Mouse (Mus musculus): ENCODE results near the gene Vmn2r30. TPM values are rescaled to one million over a fixed set of nuclear protein-coding genes. Genes with fewer than 3 reads are reported as not detected.

The Vmn2r30 gene
- not detected in 2 replicates for polyA plus RNA-seq (2012; rRNA removed; ENCODE audit: low replicate concordance)

DNA sequence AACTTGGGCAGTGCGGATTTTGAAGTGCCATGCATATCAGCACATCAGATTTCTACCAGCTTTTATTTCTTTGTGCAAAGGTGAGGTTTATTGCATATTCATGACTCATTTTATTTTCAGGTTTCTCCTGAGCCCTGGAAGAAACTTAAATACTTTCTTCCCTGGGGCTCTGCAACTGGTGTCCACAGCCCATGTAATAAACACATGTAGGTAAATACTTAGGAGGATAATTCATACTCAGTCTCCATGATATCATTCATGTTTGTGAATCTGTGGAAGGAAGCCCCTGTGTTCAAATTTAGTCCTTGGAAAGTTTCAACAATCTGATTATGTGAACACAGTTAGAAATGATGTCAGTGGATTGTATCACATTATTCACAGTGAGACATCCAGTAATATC lies at the start of gene Vmn2r30:
Vmn2r30 (minus strand) TSS at position 101 of the 400 bp plus-strand sequence.

DNA sequence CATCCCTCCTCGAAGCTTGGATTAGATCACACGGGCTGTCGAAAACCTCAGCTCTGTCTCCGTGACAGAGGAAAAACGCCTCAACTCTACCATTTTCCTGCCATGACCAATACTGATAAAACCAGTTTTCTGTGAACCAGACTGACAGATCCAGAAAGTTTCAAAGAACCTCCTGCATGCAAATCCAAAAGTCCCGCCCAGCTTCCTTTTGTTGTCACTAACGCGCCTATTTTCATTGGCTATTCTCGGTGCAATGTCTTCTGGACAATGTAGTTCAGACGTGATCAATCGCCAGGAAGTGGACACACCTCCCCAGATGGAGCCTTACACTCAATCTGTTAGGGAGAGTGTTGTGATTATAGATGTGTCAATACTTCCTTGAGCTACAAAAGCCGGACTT lies 37.0 kb upstream of the Vmn2r30 start, which contains the start of gene Gm45783:
Gm45783 (minus strand) TSS at position 143 of the 400 bp plus-strand sequence.

DNA sequence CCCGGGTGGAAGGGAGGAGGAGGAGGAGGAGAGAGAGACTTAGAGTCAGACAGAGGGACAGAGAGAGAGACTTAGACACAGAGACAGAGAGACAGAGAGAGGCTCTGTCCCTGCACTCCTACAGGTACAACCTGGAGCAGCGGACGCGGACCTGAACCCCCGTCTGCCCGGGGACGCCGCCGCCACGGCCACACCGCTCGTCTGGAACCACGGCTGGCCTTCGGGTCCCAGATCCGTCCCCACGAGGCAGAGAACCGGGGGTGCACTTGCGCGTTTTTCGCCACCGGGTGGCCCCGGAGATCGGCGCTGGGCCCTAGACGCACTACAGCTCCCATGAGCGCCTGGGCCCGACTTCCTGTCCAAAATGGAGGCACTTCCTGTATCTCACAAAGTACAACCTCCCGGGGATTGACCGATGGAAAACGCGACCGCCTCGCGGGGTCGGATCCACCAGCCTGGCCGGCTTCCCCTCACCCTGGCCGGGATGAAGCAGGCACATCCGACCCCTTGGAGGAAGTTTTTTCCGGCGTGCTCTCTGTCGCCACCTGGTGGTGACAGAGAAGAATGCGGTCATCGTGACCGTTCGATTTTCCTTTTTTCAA lies 59.3 kb downstream of the Vmn2r30 start, which contains the start of gene Gm45844:
Gm45844 (minus strand) TSS at position 324 of the 602 bp plus-strand sequence.

Other genes with a start within 250 kb of the Vmn2r30 start
- gene Zfp954, start 216.1 kb downstream of the Vmn2r30 start, polyA plus RNA-seq (2012; rRNA removed; ENCODE audit: low replicate concordance) = 5.3 and 9.4 TPM in 2 replicates
- gene Zfp773, start 200.9 kb downstream of the Vmn2r30 start, polyA plus RNA-seq (2012; rRNA removed; ENCODE audit: low replicate concordance) = 0.20 and 0.37 TPM in 2 replicates
- gene Zfp418, start 166.3 kb downstream of the Vmn2r30 start, polyA plus RNA-seq (2012; rRNA removed; ENCODE audit: low replicate concordance) = 0.43 and 1.1 TPM in 2 replicates
- 0.74 and 2.7 TPM in 2 replicates for gene Zfp772, start 127.6 kb downstream of the Vmn2r30 start, polyA plus RNA-seq (2012; rRNA removed; ENCODE audit: low replicate concordance)
- gene Vmn2r29, start 90.3 kb downstream of the Vmn2r30 start, polyA plus RNA-seq (2012; rRNA removed; ENCODE audit: low replicate concordance) = 0.19 and 0.22 TPM in 2 replicates
- 2.2 and 2.3 TPM in 2 replicates for gene Gm45844, start 59.3 kb downstream of the Vmn2r30 start, polyA plus RNA-seq (2012; rRNA removed; ENCODE audit: low replicate concordance)
- 24.0 and 31.3 TPM in 2 replicates for gene Clcn4, start 36.8 kb downstream of the Vmn2r30 start, polyA plus RNA-seq (2012; rRNA removed; ENCODE audit: low replicate concordance)
- gene Gm45783, start 37.0 kb upstream of the Vmn2r30 start, polyA plus RNA-seq (2012; rRNA removed; ENCODE audit: low replicate concordance) = not detected in 2 replicates
- not detected in 2 replicates for gene Vmn2r31, start 62.1 kb upstream of the Vmn2r30 start, polyA plus RNA-seq (2012; rRNA removed; ENCODE audit: low replicate concordance)
- gene Vmn2r32, start 142.4 kb upstream of the Vmn2r30 start, polyA plus RNA-seq (2012; rRNA removed; ENCODE audit: low replicate concordance) = not detected in 2 replicates
- not detected in 2 replicates for gene Vmn2r33, start 229.2 kb upstream of the Vmn2r30 start, polyA plus RNA-seq (2012; rRNA removed; ENCODE audit: low replicate concordance)

All from mammary gland, adult 2 months (tissue).